16 mouse cellular contexts compared by ENCODE assay signal in genomic region chr8:35237279-35237678, GRCm38 (mm10).
DNase-seq lines count a peak whose midpoint lies in the region; ATAC-seq and TF ChIP-seq lines count a peak whose summit lies in the region.
"Had no signal": no experiment of that assay in that cellular context is flagged by ENCODE, and none has a peak within 500 bp of the region (broad histone marks: within the 10 kb centered on the region; RNA-seq: fewer than 3 reads in every experiment).

No protein-coding gene starts in this region.

- WGBS in heart, adult 2 months = 23% methylated on average over 6 of the region's 6 CpGs
- WGBS in limb, embryonic 14.5 days = 73% methylated on average over 6 of the region's 6 CpGs

- no peak overlapping the region for H3K9ac ChIP-seq in heart, adult 2 months (ENCODE audit: low read depth, low read length)
- no peak overlapping the region for H3K9ac ChIP-seq in limb, embryonic 14.5 days (ENCODE audit: low read depth, low read length, severe bottlenecking)
- H3K9ac ChIP-seq: intestine, embryonic 15.5 days had no signal

- H3K4me2 ChIP-seq in limb, embryonic 14.5 days (replicated peaks; ENCODE audit: low read depth, low read length, severe bottlenecking) = no peak overlapping the region
- H3K4me2 ChIP-seq: intestine, embryonic 15.5 days had no signal

- intact Hi-C loops in heart, adult 2 months (cut with DNase I) = no loop called here

- H3K4me3 ChIP-seq in heart, adult 2 months = 0 out of 2 replicates have a peak overlapping the region, but pooled peaks have one; percentile 11
- no peak overlapping the region for H3K4me3 ChIP-seq in limb, embryonic 14.5 days (replicated peaks; ENCODE audit: low read length)
- H3K4me3 ChIP-seq: intestine, embryonic 15.5 days had no signal

- H3K79me2 ChIP-seq in heart, adult 2 months (replicated peaks; ENCODE audit: control insufficient read depth, insufficient read depth, low read length) = no peaks in the 10 kb centered on the region

- no peak for TF ChIP-seq CTCF in brain, embryonic 14.5 days (IDR thresholded peaks at IDR 0.05; ENCODE audit: borderline replicate concordance, extremely low read depth, insufficient read depth, insufficient read length)
- TF ChIP-seq CTCF in heart, adult 2 months (IDR thresholded peaks at IDR 0.05) = no peak

- no peaks in the 10 kb centered on the region for H3K27me3 ChIP-seq in heart, adult 2 months (ENCODE audit: control insufficient read depth, insufficient read depth, low read length)
- no peaks in the 10 kb centered on the region for H3K27me3 ChIP-seq in limb, embryonic 14.5 days (ENCODE audit: control insufficient read depth, insufficient read depth, low read length)
- H3K27me3 ChIP-seq: intestine, embryonic 15.5 days had no signal

- TF ChIP-seq EP300 in heart, adult 2 months (IDR thresholded peaks at IDR 0.05; ENCODE audit: insufficient read depth, low read depth, low read length) = no peak

- no peaks in the 10 kb centered on the region for H3K9me3 ChIP-seq in limb, embryonic 14.5 days (ENCODE audit: control insufficient read depth, low read length)
- H3K9me3 ChIP-seq: intestine, embryonic 15.5 days had no signal

- H3K36me3 ChIP-seq in heart, adult 2 months (ENCODE audit: control insufficient read depth, insufficient read depth, low read length) = no peaks in the 10 kb centered on the region
- no peaks in the 10 kb centered on the region for H3K36me3 ChIP-seq in limb, embryonic 14.5 days (ENCODE audit: control insufficient read depth, insufficient read depth, low read length)
- H3K36me3 ChIP-seq: G1E; intestine, embryonic 15.5 days had no signal

- peak; percentile 58 for ATAC-seq in limb, embryonic 14.5 days (ENCODE audit: low FRiP score, low read depth)
- ATAC-seq: intestine, embryonic 15.5 days; midbrain, embryonic 16.5 days had no signal

- DNase-seq in layer of hippocampus, adult 8-10 months (ENCODE audit: low spot score in 2 of 2) = peak; percentile 23 to 38
- no peak for DNase-seq in layer of hippocampus, postnatal 10 days (ENCODE audit: low spot score in 2 of 2)
- peak; percentile 33 for DNase-seq in brain, embryonic 14.5 days (ENCODE audit: low read depth)
- DNase-seq in heart, adult 2 months = peak in 1 of 2 experiments; percentile 20
- DNase-seq in limb, embryonic 14.5 days (ENCODE audit: low spot score) = peak; percentile 71
- DNase-seq in urinary bladder, postnatal 10 days (ENCODE audit: low spot score) = no peak
- DNase-seq in adrenal gland, adult (ENCODE audit: inconsistent age in 2 of 2, low spot score in 1 of 2) = no peak
- no peak for DNase-seq in kidney, postnatal 10 days
- DNase-seq: adrenal gland, postnatal 14 days; cerebellum, adult 8-10 months; gastrocnemius, postnatal 14 days; lung, postnatal 14 days; thymus, postnatal 25 days had no signal

- H3K27ac ChIP-seq in heart, adult 2 months = no peak overlapping the region
- no peak overlapping the region for H3K27ac ChIP-seq in limb, embryonic 14.5 days (replicated peaks; ENCODE audit: low read depth, low read length)
- H3K27ac ChIP-seq: intestine, embryonic 15.5 days had no signal

- peaks cover 3% of the 10 kb centered on the region for H3K4me1 ChIP-seq in heart, adult 2 months (ENCODE audit: control insufficient read depth, insufficient read depth, low read length)
- H3K4me1 ChIP-seq in limb, embryonic 14.5 days (ENCODE audit: control insufficient read depth, insufficient read depth, low read length) = peaks cover 6% of the 10 kb centered on the region

- TF ChIP-seq POLR2A in brain, embryonic 14.5 days (IDR thresholded peaks at IDR 0.05; ENCODE audit: borderline replicate concordance, extremely low read depth, insufficient read depth, insufficient read length, poor library complexity, severe bottlenecking) = no peak
- no peak for TF ChIP-seq POLR2A in heart, adult 2 months (IDR thresholded peaks at IDR 0.05; ENCODE audit: insufficient read depth, low read depth, low read length)
- TF ChIP-seq POLR2A in limb, embryonic 14.5 days (IDR thresholded peaks at IDR 0.05; ENCODE audit: borderline replicate concordance, extremely low read depth, insufficient read depth, insufficient read length) = no peak

Comparison
In these comparisons a context has a peak if more than half of its experiments do, and no peak if none do; other contexts are left out.
1. DNase-seq: peak in layer of hippocampus, adult 8-10 months (2 of 2), brain, embryonic 14.5 days (single experiment) and limb, embryonic 14.5 days (single experiment); none in layer of hippocampus, postnatal 10 days (0 of 2), urinary bladder, postnatal 10 days (single experiment), adrenal gland, adult (0 of 2) and kidney, postnatal 10 days (single experiment).